12 mouse cellular contexts compared by ENCODE assay signal in genomic region chr1:40267846-40268245, GRCm38 (mm10). TPM values are rescaled to one million over a fixed set of nuclear protein-coding genes. Genes with fewer than 3 reads are reported as not detected.
DNase-seq lines count a peak whose midpoint lies in the region; ATAC-seq and TF ChIP-seq lines count a peak whose summit lies in the region.
"Had no signal": no experiment of that assay in that cellular context is flagged by ENCODE, and none has a peak within 500 bp of the region (broad histone marks: within the 10 kb centered on the region; RNA-seq: fewer than 3 reads in every experiment).

No protein-coding gene starts in this region.

- H3K9ac ChIP-seq in liver, embryonic 11.5 days (ENCODE audit: low read depth, low read length) = no peak overlapping the region
- H3K9ac ChIP-seq in intestine, embryonic 15.5 days = no peak overlapping the region
- H3K9ac ChIP-seq in stomach, embryonic 16.5 days (ENCODE audit: low read length) = no peak overlapping the region

- intact Hi-C loops in gastrocnemius, adult 2 months (cut with DNase I) = no loop called here
- intact Hi-C loops in gastrocnemius, postnatal 14 days (cut with DNase I; ENCODE audit: low total_unique reads) = no loop called here

- DNase-seq in gastrocnemius, adult 2 months = no peak
- DNase-seq in gastrocnemius, postnatal 14 days = no peak
- DNase-seq in liver, embryonic 11.5 days (ENCODE audit: low spot score) = no peak
- no peak for DNase-seq in liver
- no peak for DNase-seq in layer of hippocampus, postnatal 10 days (ENCODE audit: low spot score in 2 of 2)
- no peak for DNase-seq in kidney, adult 2 months
- DNase-seq: gastrocnemius, postnatal 25 days; layer of hippocampus, adult 9-11 months; midbrain, embryonic 14.5 days; thymus, postnatal 25 days had no signal

- no peak for TF ChIP-seq POLR2A in kidney, adult 2 months (IDR thresholded peaks at IDR 0.05; ENCODE audit: low read depth, low read length)

- no peaks in the 10 kb centered on the region for H3K36me3 ChIP-seq in liver, embryonic 11.5 days (ENCODE audit: control insufficient read depth, insufficient read depth, low read length)
- H3K36me3 ChIP-seq in intestine, embryonic 15.5 days = no peaks in the 10 kb centered on the region
- H3K36me3 ChIP-seq in stomach, embryonic 16.5 days (ENCODE audit: control insufficient read depth, insufficient read depth, low read length) = no peaks in the 10 kb centered on the region
- no peaks in the 10 kb centered on the region for H3K36me3 ChIP-seq in kidney, adult 2 months (ENCODE audit: control insufficient read depth, insufficient read depth, low read length)

- peak overlapping the region; percentile 58 for H3K4me2 ChIP-seq in liver, embryonic 11.5 days
- H3K4me2 ChIP-seq in intestine, embryonic 15.5 days (replicated peaks) = peak overlapping the region; percentile 91; the same call in 1 of the 2 replicates
- H3K4me2 ChIP-seq in stomach, embryonic 16.5 days (ENCODE audit: low read depth, low read length) = peak overlapping the region; percentile 87

- no peak for ATAC-seq in liver, embryonic 11.5 days (replicated peaks; ENCODE audit: low FRiP score)
- no peak for ATAC-seq in intestine, embryonic 15.5 days
- no peak for ATAC-seq in stomach, embryonic 16.5 days (ENCODE audit: insufficient read depth, low FRiP score)

- 74% methylated on average over 6 of the region's 6 CpGs for WGBS in liver, embryonic 11.5 days
- 88% methylated on average over 6 of the region's 6 CpGs for WGBS in intestine, embryonic 15.5 days
- WGBS in stomach, embryonic 16.5 days = 86% methylated on average over 6 of the region's 6 CpGs
- WGBS in kidney, adult 2 months = 94% methylated on average over 6 of the region's 6 CpGs

- peak overlapping the region; percentile 89 for H3K4me3 ChIP-seq in gastrocnemius, adult 2 months
- peak overlapping the region; percentile 47 for H3K4me3 ChIP-seq in liver, embryonic 11.5 days (ENCODE audit: low read depth, low read length)
- H3K4me3 ChIP-seq in intestine, embryonic 15.5 days (replicated peaks) = no peak overlapping the region
- H3K4me3 ChIP-seq in stomach, embryonic 16.5 days (replicated peaks; ENCODE audit: low read length) = 0 out of 2 replicates have a peak overlapping the region, but pooled peaks have one; percentile 62
- H3K4me3 ChIP-seq in kidney, adult 2 months (ENCODE audit: insufficient read depth, low read depth, low read length) = no peak overlapping the region

- H3K27ac ChIP-seq in gastrocnemius, adult 2 months = 0 out of 2 replicates have a peak overlapping the region, but pooled peaks have one; percentile 88
- no peak overlapping the region for H3K27ac ChIP-seq in liver, embryonic 11.5 days (ENCODE audit: low read depth, low read length)
- H3K27ac ChIP-seq in intestine, embryonic 15.5 days = no peak overlapping the region
- H3K27ac ChIP-seq in stomach, embryonic 16.5 days (ENCODE audit: low read length) = no peak overlapping the region
- H3K27ac ChIP-seq in kidney, adult 2 months (ENCODE audit: insufficient read depth, low read depth, low read length) = no peak overlapping the region

- H3K9me3 ChIP-seq in liver, embryonic 11.5 days (ENCODE audit: control insufficient read depth, low read length) = no peaks in the 10 kb centered on the region
- no peaks in the 10 kb centered on the region for H3K9me3 ChIP-seq in intestine, embryonic 15.5 days
- H3K9me3 ChIP-seq in stomach, embryonic 16.5 days (replicated peaks; ENCODE audit: control insufficient read depth, low read length) = no peaks in the 10 kb centered on the region

- peaks cover 4% of the 10 kb centered on the region; the same call in 1 of the 2 replicates for H3K27me3 ChIP-seq in liver, embryonic 11.5 days (replicated peaks; ENCODE audit: control insufficient read depth, insufficient read depth, low read length)
- H3K27me3 ChIP-seq in intestine, embryonic 15.5 days (replicated peaks) = no peaks in the 10 kb centered on the region
- no peaks in the 10 kb centered on the region for H3K27me3 ChIP-seq in stomach, embryonic 16.5 days (ENCODE audit: control insufficient read depth, insufficient read depth, low read length)
- H3K27me3 ChIP-seq in kidney, adult 2 months (replicated peaks; ENCODE audit: control insufficient read depth, insufficient read depth, low read length) = no peaks in the 10 kb centered on the region

- TF ChIP-seq CTCF in gastrocnemius, adult 2 months (IDR thresholded peaks at IDR 0.05) = no peak
- no peak for TF ChIP-seq CTCF in kidney, adult 2 months (conservative IDR thresholded peaks at IDR 0.05; ENCODE audit: insufficient read depth, insufficient read length, low read depth, low read length)

- H3K4me1 ChIP-seq in liver, embryonic 11.5 days (replicated peaks; ENCODE audit: control insufficient read depth, insufficient read depth, low read length) = peaks cover 7% of the 10 kb centered on the region; the same call in 1 of the 2 replicates
- peaks cover 7% of the 10 kb centered on the region for H3K4me1 ChIP-seq in intestine, embryonic 15.5 days (replicated peaks)
- H3K4me1 ChIP-seq in stomach, embryonic 16.5 days (ENCODE audit: control insufficient read depth, insufficient read depth, low read length) = peaks cover 19% of the 10 kb centered on the region
- H3K4me1 ChIP-seq in kidney, adult 2 months (ENCODE audit: control insufficient read depth, insufficient read depth, low read length) = no peaks in the 10 kb centered on the region

RNA-seq across cellular contexts. Expression of gene Il1r1, which starts 43.0 kb away (rescaled TPM):
- 1 to 10 TPM; 3.0 to 3.4 TPM for total RNA-seq in gastrocnemius, adult 2 months (2021)
- total RNA-seq in gastrocnemius, postnatal 14 days (2021) = 1 to 10 TPM; 3.3 to 3.5 TPM
- 22.0 and 23.8 TPM in 2 replicates for polyA plus RNA-seq in liver, embryonic 11.5 days (2014; fragmentation: Nextera tagmentation; extraction: Ambion mirVana)
- polyA plus RNA-seq in intestine, embryonic 15.5 days (2015; fragmentation: Nextera tagmentation; extraction: Ambion mirVana) = 6.4 and 7.5 TPM in 2 replicates
- polyA plus RNA-seq in stomach, embryonic 16.5 days (2015; fragmentation: Nextera tagmentation; extraction: Ambion mirVana) = 11.4 and 12.3 TPM in 2 replicates
- 1 to 10 TPM; 3.3 to 3.4 TPM for total RNA-seq in layer of hippocampus, postnatal 10 days (2021)
- polyA plus RNA-seq in kidney, adult 2 months (2012; rRNA removed) = 3.3 and 3.4 TPM in 2 replicates

RNA-seq across cellular contexts. Expression of gene Il1rl2, which starts 56.6 kb away (rescaled TPM):
- 1 to 10 TPM in 1 of 2 experiments, under 1 TPM in 1; 0.86 to 1.1 TPM for total RNA-seq in gastrocnemius, adult 2 months (2021)
- 1 to 10 TPM; 3.0 to 3.4 TPM for total RNA-seq in gastrocnemius, postnatal 14 days (2021)
- polyA plus RNA-seq in liver, embryonic 11.5 days (2014; fragmentation: Nextera tagmentation; extraction: Ambion mirVana) = 1.7 TPM in 2 replicates
- 4.9 and 5.3 TPM in 2 replicates for polyA plus RNA-seq in intestine, embryonic 15.5 days (2015; fragmentation: Nextera tagmentation; extraction: Ambion mirVana)
- polyA plus RNA-seq in stomach, embryonic 16.5 days (2015; fragmentation: Nextera tagmentation; extraction: Ambion mirVana) = 12.0 and 15.5 TPM in 2 replicates
- 1 to 10 TPM; 1.4 to 1.9 TPM for total RNA-seq in layer of hippocampus, postnatal 10 days (2021)
- 1.3 and 1.4 TPM in 2 replicates for polyA plus RNA-seq in kidney, adult 2 months (2012; rRNA removed)

Comparison
In these comparisons a context has a peak if more than half of its experiments do, and no peak if none do; other contexts are left out.
1. H3K4me3 ChIP-seq: peak in gastrocnemius, adult 2 months (single experiment), liver, embryonic 11.5 days (single experiment) and stomach, embryonic 16.5 days (single experiment); none in intestine, embryonic 15.5 days (single experiment) and kidney, adult 2 months (single experiment).
2. Peak in every context shown above with its lines, with median percentiles within 50 percentile points of each other: H3K4me2 ChIP-seq.